Mouse (Mus musculus): ENCODE measurements around the gene Fam222b. TPM values are rescaled to one million over a fixed set of nuclear protein-coding genes. Genes with fewer than 3 reads are reported as not detected.

Fam222b gene
- polyA plus RNA-seq (2014; fragmentation: Illumina TruSeq; extraction: RNeasy Lipid Tissue Mini Kit (QIAGEN cat#74804); ENCODE audit: low read depth, low replicate concordance): 4.8 TPM

GRCm38 (mm10) chr11:78094504-78095143, at the start of gene Fam222b:
Gene Fam222b, plus strand, starts transcription at chr11:78094660.

GRCm38 (mm10) chr11:78079961-78080921, 14.2 kb upstream of the Fam222b start, which contains the start of gene Eral1:
Gene Eral1, minus strand, starts transcription at chr11:78080383.

GRCm38 (mm10) chr11:78164924-78165760, 70.7 kb downstream of the Fam222b start, which contains the start of gene Traf4:
Gene Traf4, minus strand, starts transcription at chr11:78165589.

DNA sequence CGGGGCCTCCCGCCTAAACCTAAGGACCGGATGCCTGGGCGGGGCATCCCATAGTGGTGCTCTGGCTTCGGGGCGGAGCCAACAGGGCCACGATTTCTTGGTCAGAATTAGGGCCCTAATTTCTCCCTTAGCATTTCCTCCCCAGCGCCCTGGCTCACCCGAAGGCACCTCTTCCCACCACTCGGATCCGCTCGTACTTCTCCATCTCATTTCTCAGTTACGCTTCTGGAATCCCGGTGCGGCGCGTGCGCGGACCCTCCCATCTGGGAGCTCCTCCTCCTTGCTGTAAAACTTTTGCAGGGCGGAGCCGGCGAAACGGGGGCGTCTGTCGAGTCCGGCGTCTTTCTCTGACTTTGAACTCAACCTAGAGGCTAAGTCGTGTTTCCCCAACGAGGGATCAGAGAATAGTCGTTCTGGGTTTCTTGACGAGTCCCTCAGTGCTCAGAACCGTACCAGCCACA, 82.0 kb downstream of the Fam222b start, which contains the start of the genes Nek8 and Tlcd1:
Nek8 (minus strand) TSS at position 274 of the 461 bp plus-strand sequence.
Tlcd1 (plus strand) TSS at position 310 of the 461 bp plus-strand sequence.

GRCm38 (mm10) chr11:78182961-78183844, 88.7 kb downstream of the Fam222b start, which contains the start of gene Rpl23a:
Gene Rpl23a, minus strand, starts transcription at chr11:78183584.

DNA sequence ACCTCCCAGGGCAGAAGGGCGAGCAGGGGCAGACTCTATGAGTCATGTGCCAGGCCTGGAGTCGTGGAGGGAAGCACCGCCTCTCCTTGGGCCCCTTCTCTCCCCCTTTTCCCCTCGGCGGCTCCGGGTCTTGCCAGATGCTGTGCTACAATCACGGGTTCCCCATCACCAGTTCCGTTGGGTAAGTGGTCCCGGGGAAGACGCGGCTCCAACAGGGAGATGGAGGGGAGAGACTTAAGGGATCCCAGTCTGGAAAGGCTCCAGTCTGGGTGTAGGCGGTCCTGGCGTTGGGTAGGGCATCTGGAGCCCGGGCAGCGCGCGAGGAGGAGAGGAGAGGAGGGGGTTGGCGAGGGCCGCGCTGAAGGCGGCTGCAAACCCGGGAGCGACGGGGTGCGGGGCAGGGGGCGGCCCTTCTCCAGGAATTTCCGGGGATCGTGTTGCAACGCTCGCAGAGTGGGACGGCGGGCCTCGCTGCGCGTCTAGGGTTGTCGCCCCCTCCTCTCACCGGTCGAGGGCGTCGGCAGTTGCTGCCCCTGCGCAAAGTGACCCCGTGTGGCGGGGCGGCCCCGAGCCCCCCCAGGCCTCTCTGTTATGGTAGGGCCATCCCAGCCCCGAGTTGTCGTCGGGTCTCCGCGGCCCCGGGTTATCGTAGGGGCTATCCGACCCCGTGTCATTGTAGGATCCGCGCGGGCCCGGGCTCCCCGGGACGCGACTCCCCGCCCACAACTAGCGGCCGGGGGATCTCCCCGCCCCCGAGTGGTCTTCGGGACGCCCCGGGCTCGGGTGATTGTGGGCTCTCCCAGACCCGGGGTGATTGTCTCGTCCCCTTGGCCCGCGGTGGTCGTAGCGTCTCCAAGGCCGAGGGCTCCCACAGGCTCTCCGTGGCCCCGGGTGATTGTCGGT, 94.1 kb downstream of the Fam222b start, which contains the start of gene Rab34:
Rab34 (plus strand) TSS at position 100 of the 903 bp plus-strand sequence.

GRCm38 (mm10) chr11:78193113-78193512, 98.7 kb downstream of the Fam222b start, which contains the start of gene Proca1:
Gene Proca1, plus strand, starts transcription at chr11:78193392.

Other genes starting within 250 kb of the Fam222b start
- 2.3 TPM for gene Pipox, start 200.6 kb upstream of the Fam222b start, polyA plus RNA-seq (2014; fragmentation: Illumina TruSeq; extraction: RNeasy Lipid Tissue Mini Kit (QIAGEN cat#74804); ENCODE audit: low read depth, low replicate concordance)
- not detected for gene Sez6, start 163.9 kb upstream of the Fam222b start, polyA plus RNA-seq (2014; fragmentation: Illumina TruSeq; extraction: RNeasy Lipid Tissue Mini Kit (QIAGEN cat#74804); ENCODE audit: low read depth, low replicate concordance)
- 19.0 TPM for gene Phf12, start 111.9 kb upstream of the Fam222b start, polyA plus RNA-seq (2014; fragmentation: Illumina TruSeq; extraction: RNeasy Lipid Tissue Mini Kit (QIAGEN cat#74804); ENCODE audit: low read depth, low replicate concordance)
- gene Dhrs13, start 62.4 kb upstream of the Fam222b start, polyA plus RNA-seq (2014; fragmentation: Illumina TruSeq; extraction: RNeasy Lipid Tissue Mini Kit (QIAGEN cat#74804); ENCODE audit: low read depth, low replicate concordance): 2.4 TPM
- 4.4 TPM for gene Flot2, start 56.7 kb upstream of the Fam222b start, polyA plus RNA-seq (2014; fragmentation: Illumina TruSeq; extraction: RNeasy Lipid Tissue Mini Kit (QIAGEN cat#74804); ENCODE audit: low read depth, low replicate concordance)
- gene Eral1, start 14.3 kb upstream of the Fam222b start, polyA plus RNA-seq (2014; fragmentation: Illumina TruSeq; extraction: RNeasy Lipid Tissue Mini Kit (QIAGEN cat#74804); ENCODE audit: low read depth, low replicate concordance): 4.8 TPM
- 1.7 TPM for gene Traf4, start 70.9 kb downstream of the Fam222b start, polyA plus RNA-seq (2014; fragmentation: Illumina TruSeq; extraction: RNeasy Lipid Tissue Mini Kit (QIAGEN cat#74804); ENCODE audit: low read depth, low replicate concordance)
- 5.9 TPM for gene Nek8, start 82.0 kb downstream of the Fam222b start, polyA plus RNA-seq (2014; fragmentation: Illumina TruSeq; extraction: RNeasy Lipid Tissue Mini Kit (QIAGEN cat#74804); ENCODE audit: low read depth, low replicate concordance)
- gene Tlcd1, start 82.1 kb downstream of the Fam222b start, polyA plus RNA-seq (2014; fragmentation: Illumina TruSeq; extraction: RNeasy Lipid Tissue Mini Kit (QIAGEN cat#74804); ENCODE audit: low read depth, low replicate concordance): 14.3 TPM
- 813 TPM for gene Rpl23a, start 88.9 kb downstream of the Fam222b start, polyA plus RNA-seq (2014; fragmentation: Illumina TruSeq; extraction: RNeasy Lipid Tissue Mini Kit (QIAGEN cat#74804); ENCODE audit: low read depth, low replicate concordance)
- 2.9 TPM for gene Rab34, start 93.8 kb downstream of the Fam222b start, polyA plus RNA-seq (2014; fragmentation: Illumina TruSeq; extraction: RNeasy Lipid Tissue Mini Kit (QIAGEN cat#74804); ENCODE audit: low read depth, low replicate concordance)
- 2.4 TPM for gene Proca1, start 98.7 kb downstream of the Fam222b start, polyA plus RNA-seq (2014; fragmentation: Illumina TruSeq; extraction: RNeasy Lipid Tissue Mini Kit (QIAGEN cat#74804); ENCODE audit: low read depth, low replicate concordance)
- gene Sdf2, start 151.1 kb downstream of the Fam222b start, polyA plus RNA-seq (2014; fragmentation: Illumina TruSeq; extraction: RNeasy Lipid Tissue Mini Kit (QIAGEN cat#74804); ENCODE audit: low read depth, low replicate concordance): 31.9 TPM
- gene Supt6, start 151.3 kb downstream of the Fam222b start, polyA plus RNA-seq (2014; fragmentation: Illumina TruSeq; extraction: RNeasy Lipid Tissue Mini Kit (QIAGEN cat#74804); ENCODE audit: low read depth, low replicate concordance): 14.0 TPM
- gene 2610507B11Rik, start 167.1 kb downstream of the Fam222b start, polyA plus RNA-seq (2014; fragmentation: Illumina TruSeq; extraction: RNeasy Lipid Tissue Mini Kit (QIAGEN cat#74804); ENCODE audit: low read depth, low replicate concordance): 71.0 TPM
- 2.0 TPM for gene BC030499, start 196.2 kb downstream of the Fam222b start, polyA plus RNA-seq (2014; fragmentation: Illumina TruSeq; extraction: RNeasy Lipid Tissue Mini Kit (QIAGEN cat#74804); ENCODE audit: low read depth, low replicate concordance)
- 3.8 TPM for gene Spag5, start 206.9 kb downstream of the Fam222b start, polyA plus RNA-seq (2014; fragmentation: Illumina TruSeq; extraction: RNeasy Lipid Tissue Mini Kit (QIAGEN cat#74804); ENCODE audit: low read depth, low replicate concordance)
- 9.2 TPM for gene Aldoc, start 228.3 kb downstream of the Fam222b start, polyA plus RNA-seq (2014; fragmentation: Illumina TruSeq; extraction: RNeasy Lipid Tissue Mini Kit (QIAGEN cat#74804); ENCODE audit: low read depth, low replicate concordance)
- 4.0 TPM for gene Pigs, start 233.8 kb downstream of the Fam222b start, polyA plus RNA-seq (2014; fragmentation: Illumina TruSeq; extraction: RNeasy Lipid Tissue Mini Kit (QIAGEN cat#74804); ENCODE audit: low read depth, low replicate concordance)
- 5.4 TPM for gene Unc119, start 248.8 kb downstream of the Fam222b start, polyA plus RNA-seq (2014; fragmentation: Illumina TruSeq; extraction: RNeasy Lipid Tissue Mini Kit (QIAGEN cat#74804); ENCODE audit: low read depth, low replicate concordance)